Mouse (Mus musculus) NIH3T3 (cell line): ENCODE results near the gene Zhx3.

ENCODE experiments used
- DNase-seq: peaks from one replicate; pipeline ENCODE4 v3.0.0-alpha.2; 2012; ENCODE audit warnings: low read depth

The Zhx3 gene

GRCm38 (mm10) chr2:160804794-160805527 is 67.8 kb downstream of the Zhx3 start:
- peak; percentile 33 for DNase-seq

DNA sequence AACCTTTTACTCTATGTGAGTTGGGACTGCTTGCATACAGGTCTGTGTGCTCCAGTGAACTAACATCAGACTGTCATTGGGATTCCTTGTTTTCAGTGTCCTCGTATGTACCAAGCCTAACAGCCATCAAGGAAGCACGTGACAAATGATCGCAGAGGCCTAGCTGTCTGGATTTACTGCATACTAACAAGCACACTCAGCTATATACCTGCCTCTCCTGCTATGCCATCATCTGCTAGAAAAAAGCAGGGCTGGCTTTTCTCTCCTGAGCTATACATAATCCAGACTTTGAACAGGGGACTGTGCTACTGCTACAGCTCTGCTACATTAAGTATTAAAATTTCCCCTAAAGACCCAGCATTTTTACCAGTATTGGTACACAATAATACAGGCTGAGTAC is 70.5 kb downstream of the Zhx3 start:
- DNase-seq = no peak

DNA sequence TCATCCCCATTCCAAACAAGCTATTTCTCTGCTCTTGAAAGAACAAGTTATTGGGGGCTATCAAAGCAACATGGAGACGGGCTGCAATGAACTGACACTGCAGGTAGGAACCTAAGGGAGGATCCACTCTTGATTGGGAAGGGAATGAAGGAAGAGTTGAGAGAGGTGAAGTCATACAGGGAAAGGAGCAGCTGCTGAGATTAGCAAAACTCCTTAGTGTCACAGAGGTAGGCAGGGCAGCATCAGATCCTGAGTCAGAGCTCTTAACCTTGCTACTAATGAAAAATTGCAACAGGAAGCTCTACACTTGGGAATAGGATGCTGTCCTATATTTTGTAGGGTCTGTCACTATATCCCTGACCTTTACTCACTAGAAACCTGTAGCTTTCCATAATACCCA is 71.8 kb downstream of the Zhx3 start:
- DNase-seq = no peak

DNA sequence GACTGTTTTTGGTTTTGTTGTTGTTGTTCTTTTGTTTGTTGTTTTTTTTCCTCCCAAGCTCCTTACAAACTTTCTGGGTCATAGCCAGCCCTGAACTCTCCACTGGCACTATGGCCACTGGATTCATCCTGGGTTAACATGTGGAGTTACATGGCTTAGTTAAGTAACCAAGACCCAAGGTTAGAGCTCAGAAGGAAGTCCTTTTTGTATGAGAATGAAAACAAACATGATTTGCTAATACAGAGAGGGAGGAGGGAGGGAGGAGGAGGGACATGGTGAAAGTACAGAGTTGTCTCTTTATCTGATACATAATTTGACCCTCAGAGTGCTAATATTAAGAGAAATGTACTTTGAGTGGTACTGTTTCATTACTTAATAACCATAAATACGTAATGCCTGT is 74.6 kb downstream of the Zhx3 start:
- DNase-seq = no peak

GRCm38 (mm10) chr2:160796973-160797372 is 75.8 kb downstream of the Zhx3 start:
- DNase-seq = peak; percentile 14

DNA sequence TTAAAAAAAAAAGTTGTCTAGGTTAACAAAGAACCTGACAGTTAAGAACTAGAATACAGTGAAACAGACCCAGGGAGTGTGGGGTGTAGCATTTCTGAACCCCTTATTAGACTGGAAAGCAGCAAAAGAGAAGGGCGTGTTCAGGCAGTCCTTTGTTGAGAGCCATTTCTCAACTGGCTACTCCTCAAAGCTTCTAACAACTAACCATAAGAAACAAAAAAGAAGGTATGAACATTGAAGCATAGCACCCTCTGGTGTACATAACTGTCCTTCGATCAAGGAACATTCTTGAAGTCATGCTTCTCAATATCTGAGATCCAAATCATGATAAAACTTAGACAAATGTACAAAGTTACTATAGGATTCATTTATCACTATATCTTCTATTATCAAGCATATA is 79.7 kb downstream of the Zhx3 start:
- DNase-seq = no peak

GRCm38 (mm10) chr2:160789741-160790140 is 83.1 kb downstream of the Zhx3 start:
- no peak for DNase-seq

- DNase-seq = no peak
Measured at GRCm38 (mm10) chr2:160789046-160789445, 83.8 kb downstream of the Zhx3 start.

DNA sequence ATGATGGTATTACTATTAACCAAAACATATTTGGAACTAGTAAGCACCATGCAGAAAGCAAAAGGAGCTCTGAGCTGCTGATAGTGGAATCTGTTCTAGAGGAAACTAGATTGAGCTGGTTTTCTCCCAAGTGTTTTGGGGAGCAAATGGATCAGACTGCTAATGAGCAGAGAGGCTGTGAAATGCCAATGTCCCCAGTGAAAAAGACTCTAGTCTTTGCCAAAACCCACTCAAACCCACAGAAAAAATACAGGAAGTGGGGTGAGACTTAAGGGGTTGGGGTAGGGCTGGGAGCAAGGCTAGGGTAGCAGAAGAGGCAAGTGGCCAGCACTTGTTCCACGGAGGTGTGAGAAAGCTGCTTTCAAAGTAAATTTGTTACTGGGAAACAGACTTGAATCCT is 86.5 kb downstream of the Zhx3 start:
- DNase-seq = no peak

DNA sequence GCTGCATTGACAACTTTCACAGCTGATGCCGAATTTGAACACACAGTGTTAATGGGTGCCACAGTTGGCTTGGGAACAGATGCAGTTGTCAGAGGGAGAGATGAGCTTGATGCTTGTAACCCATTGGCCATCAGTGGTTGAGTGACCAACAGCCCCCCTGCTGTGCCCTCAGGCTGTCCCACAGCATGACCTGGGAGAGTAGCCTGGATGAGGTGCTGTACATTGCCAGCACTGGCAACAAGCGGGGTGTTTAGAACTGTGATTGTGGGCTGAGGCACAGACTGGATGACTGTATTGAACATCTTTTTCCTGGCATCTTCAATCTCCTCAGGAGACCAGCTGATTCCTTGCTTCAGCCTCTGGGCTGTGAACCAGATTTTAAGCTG is 92.0 kb downstream of the Zhx3 start:
- no peak for DNase-seq

GRCm38 (mm10) chr2:160780154-160780833 is 92.5 kb downstream of the Zhx3 start:
- DNase-seq = no peak

DNA sequence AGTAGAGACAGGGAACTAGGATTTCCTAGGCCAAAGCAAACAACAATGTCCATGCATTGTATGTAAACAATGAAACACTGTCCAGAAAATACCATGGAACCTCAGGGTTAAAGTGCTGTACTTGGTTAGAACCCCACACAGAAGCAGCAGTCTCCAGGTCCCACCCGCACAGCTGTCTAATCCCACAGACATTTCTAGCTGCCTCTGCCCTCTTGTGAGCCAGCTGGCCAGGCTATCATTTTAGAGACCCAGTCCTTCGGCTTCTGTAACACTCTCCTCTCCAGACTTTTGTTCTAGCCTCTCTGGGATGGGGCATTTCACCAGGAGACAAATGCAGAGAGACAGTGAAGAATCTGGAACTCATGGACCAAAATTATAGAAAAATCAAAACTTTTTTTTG is 94.8 kb downstream of the Zhx3 start:
- no peak for DNase-seq

DNA sequence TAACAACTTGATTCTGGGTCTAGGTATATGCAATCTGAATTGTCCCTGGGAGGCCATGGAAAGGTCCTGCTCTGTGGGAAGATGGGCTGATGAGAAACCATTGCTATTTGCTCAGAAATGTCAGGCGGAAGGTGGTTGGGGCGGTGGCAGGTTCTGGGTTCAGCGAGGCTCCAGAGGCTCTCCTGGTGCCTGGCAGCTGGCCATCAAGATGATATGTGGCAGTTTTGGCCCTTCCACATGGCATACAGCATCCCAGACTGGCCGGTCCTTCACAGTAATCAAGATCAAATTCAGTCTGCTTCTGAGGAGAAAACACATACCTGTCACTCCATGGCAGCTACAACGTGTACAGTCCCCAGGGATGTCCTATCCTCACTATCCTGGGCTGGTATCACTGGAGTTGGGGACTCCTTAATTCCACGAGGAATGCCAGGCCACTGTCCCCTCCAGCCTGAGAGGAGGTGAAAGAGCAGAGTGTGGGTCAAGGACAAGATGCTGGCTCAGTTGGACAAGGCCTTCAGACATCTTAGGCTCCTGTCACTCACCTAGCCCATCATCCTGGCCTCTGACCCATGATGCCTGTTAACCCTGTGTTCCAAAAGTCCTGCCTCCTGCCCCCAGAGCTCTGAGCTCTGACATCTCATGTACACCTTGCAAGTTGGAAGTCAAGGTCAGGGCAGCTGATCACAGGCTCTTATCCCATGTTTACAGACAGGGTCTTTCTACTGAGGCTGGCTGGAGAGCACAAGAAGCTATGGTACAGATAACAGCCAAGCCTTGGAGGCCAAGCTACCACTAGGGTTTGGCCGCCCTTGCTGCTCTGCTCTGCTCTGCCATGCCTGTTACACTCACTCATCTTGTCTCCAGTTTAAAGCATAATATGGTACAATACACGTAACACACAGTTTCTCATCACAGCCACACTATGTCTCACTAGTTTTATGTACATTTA is 101.2 kb downstream of the Zhx3 start:
- DNase-seq = no peak

DNA sequence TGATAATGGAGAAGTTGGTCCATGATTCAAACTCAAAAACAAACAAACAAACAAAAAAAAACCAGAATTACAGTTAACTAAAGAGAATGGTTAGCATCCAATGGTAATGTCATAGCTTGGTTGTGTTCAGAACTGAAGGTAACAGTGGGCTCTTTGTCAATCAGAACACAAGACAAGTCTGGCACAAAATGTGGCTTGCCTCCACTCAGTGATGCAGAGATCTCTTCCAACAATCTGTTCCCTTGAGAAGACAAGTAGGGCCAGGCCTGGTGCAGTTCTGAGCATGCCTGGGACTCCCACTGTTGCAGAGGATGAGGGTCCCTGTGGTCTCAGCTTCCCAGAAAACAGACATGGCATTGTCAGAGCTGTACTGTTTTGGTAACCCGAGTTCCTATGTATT is 101.9 kb downstream of the Zhx3 start:
- no peak for DNase-seq

GRCm38 (mm10) chr2:160770409-160770808 is 102.4 kb downstream of the Zhx3 start:
- DNase-seq = no peak

DNA sequence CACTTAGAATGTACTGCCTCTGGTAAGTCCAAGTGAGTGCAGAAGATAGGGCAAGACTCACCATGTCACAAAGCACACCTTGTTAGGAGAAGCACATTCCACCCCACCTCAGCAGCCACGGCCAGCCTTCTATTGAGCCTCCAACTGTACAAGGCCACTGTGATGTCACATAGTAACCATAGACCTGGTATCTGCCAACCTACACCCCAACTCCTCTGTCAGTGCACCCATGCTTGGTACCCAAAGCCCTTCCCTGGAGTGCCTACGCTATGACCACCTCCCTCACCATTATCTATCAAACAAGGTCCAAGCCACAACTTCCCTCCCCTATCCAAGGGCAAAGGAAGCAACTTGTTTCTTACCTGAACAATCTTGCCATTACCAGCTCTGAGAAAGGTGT is 103.8 kb downstream of the Zhx3 start:
- DNase-seq = no peak

- no peak for DNase-seq
Measured at GRCm38 (mm10) chr2:160768097-160768695, 104.6 kb downstream of the Zhx3 start.

DNA sequence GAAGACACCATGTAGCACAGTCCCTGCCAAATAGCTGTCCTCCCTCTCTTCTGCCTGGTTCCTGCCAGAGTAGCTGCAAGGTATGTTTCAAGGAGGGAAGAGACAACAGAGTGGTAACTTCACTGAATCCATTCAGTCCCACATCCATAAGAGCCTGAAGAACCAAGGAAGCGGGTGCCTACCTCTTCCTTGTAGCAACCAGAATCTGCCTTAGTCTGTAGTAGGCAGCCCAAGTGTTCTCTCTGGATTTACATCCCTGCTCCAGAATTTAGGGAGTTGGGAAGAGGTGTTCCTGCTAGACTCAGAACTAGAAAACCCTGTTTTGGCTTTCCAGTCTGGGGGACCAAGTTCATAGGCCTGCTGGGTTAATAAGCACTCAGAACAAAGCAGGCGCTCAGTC is 105.6 kb downstream of the Zhx3 start:
- no peak for DNase-seq

- no peak for DNase-seq
Measured at GRCm38 (mm10) chr2:160766371-160766771, 106.4 kb downstream of the Zhx3 start.

GRCm38 (mm10) chr2:160765096-160765495 is 107.7 kb downstream of the Zhx3 start:
- no peak for DNase-seq

DNA sequence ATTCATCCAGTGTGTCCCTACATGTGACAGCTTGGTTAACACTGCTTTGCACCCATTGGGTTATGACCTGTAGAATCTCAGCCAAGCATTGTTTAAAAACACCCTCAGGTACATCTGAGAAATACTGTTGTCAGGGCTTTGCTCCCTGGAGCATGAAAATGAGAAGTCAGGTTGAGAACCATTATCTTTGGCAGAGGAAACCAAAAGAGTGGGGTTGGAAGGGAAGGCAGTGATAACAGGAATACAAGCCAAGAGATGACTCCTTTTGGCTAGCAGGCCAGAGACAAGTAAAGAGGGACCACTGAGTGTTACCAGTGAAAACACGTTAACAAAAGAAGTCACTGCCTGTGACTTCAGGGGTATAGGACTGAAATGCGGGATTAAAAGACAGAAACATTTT is 108.4 kb downstream of the Zhx3 start:
- no peak for DNase-seq

DNA sequence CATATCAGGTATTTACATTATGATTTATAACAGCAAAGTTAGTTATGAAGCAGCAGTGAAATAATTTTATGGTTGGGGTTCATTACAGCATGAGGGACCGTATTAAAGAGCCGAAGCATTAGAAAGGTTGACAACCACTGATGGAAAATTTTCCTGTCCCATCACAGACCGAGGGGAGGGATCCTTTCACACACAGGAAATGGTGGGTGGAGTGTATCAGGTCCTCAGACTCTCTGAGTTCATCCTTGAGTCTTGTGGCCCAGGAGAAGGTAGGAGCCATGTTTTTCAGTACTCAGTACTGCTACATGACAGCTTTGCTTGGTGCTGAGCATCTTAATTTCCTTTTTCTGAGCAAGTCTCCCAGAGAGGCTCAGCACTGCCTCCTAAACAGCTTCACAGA is 109.0 kb downstream of the Zhx3 start:
- no peak for DNase-seq
